Comparison of ENCODE assay signal across 8 mouse cellular contexts in genomic region chr1:42490856-42491643, GRCm38 (mm10).
A peak's percentile ranks its signal among the peaks of the same experiment; 100 is the strongest.
DNase-seq lines count a peak whose midpoint lies in the region; ATAC-seq lines count a peak whose summit lies in the region.

No protein-coding gene starts in this region.

- H3K36me3 ChIP-seq in heart, embryonic 16.5 days (ENCODE audit: control insufficient read depth, insufficient read depth) = no peaks in the 10 kb centered on the region
- H3K36me3 ChIP-seq in hindbrain, embryonic 10.5 days = no peaks in the 10 kb centered on the region
- no peaks in the 10 kb centered on the region for H3K36me3 ChIP-seq in limb, embryonic 12.5 days

- peak overlapping the region; percentile 62 for H3K4me2 ChIP-seq in heart, embryonic 16.5 days (ENCODE audit: low read depth, low read length)
- peak overlapping the region; percentile 59 for H3K4me2 ChIP-seq in limb, embryonic 12.5 days

- ATAC-seq in heart, embryonic 16.5 days (replicated peaks; ENCODE audit: extremely low read depth, insufficient read depth, low FRiP score) = peak; percentile 32; the same call in 1 of the 2 replicates
- ATAC-seq in limb, embryonic 12.5 days (ENCODE audit: insufficient number of reproducible peaks, insufficient read depth, low FRiP score, low TSS enrichment, low read depth) = peak; percentile 79

- no peak for DNase-seq in heart, postnatal 14 days
- peak; percentile 85 for DNase-seq in hindbrain, embryonic 10.5 days (ENCODE audit: low spot score)
- DNase-seq in retina, embryonic 14.5 days (ENCODE audit: low spot score) = peak; percentile 49
- no peak for DNase-seq in spleen, adult 18-20 months
- DNase-seq in frontal cortex, postnatal 10 days (ENCODE audit: low spot score in 2 of 2) = no peak
- no peak for DNase-seq in spleen, postnatal 14 days (ENCODE audit: low spot score in 2 of 2)

- H3K27me3 ChIP-seq in heart, embryonic 16.5 days (ENCODE audit: control insufficient read depth, insufficient read depth, low read length) = peaks cover 4% of the 10 kb centered on the region
- peaks cover 11% of the 10 kb centered on the region for H3K27me3 ChIP-seq in hindbrain, embryonic 10.5 days (ENCODE audit: insufficient read depth, poor library complexity, severe bottlenecking)
- H3K27me3 ChIP-seq in limb, embryonic 12.5 days = peaks cover 14% of the 10 kb centered on the region

- H3K4me3 ChIP-seq in heart, embryonic 16.5 days (ENCODE audit: low read length) = peak overlapping the region; percentile 36
- H3K4me3 ChIP-seq in hindbrain, embryonic 10.5 days = peak overlapping the region; percentile 52
- H3K4me3 ChIP-seq in limb, embryonic 12.5 days (replicated peaks) = peak overlapping the region; percentile 32

- WGBS in heart, embryonic 16.5 days = 34% methylated on average over 11 of the region's 11 CpGs
- WGBS in hindbrain, embryonic 10.5 days = 5% methylated on average over 11 of the region's 11 CpGs
- WGBS in limb, embryonic 12.5 days = 23% methylated on average over 11 of the region's 11 CpGs

- peaks cover 2% of the 10 kb centered on the region; the same call in 1 of the 2 replicates for H3K4me1 ChIP-seq in heart, embryonic 16.5 days (ENCODE audit: control insufficient read depth, insufficient read depth, low read length)
- peaks cover 64% of the 10 kb centered on the region for H3K4me1 ChIP-seq in hindbrain, embryonic 10.5 days (replicated peaks)
- peaks cover 15% of the 10 kb centered on the region for H3K4me1 ChIP-seq in limb, embryonic 12.5 days (replicated peaks)

- no peak overlapping the region for H3K27ac ChIP-seq in heart, embryonic 16.5 days (ENCODE audit: low read length)
- H3K27ac ChIP-seq in hindbrain, embryonic 10.5 days = peak overlapping the region; percentile 97
- no peak overlapping the region for H3K27ac ChIP-seq in limb, embryonic 12.5 days

- intact Hi-C loops in heart, postnatal 14 days (cut with DNase I) = no loop called here

- no peaks in the 10 kb centered on the region for H3K9me3 ChIP-seq in heart, embryonic 16.5 days (replicated peaks; ENCODE audit: control insufficient read depth, low read length)
- no peaks in the 10 kb centered on the region for H3K9me3 ChIP-seq in hindbrain, embryonic 10.5 days
- H3K9me3 ChIP-seq in limb, embryonic 12.5 days = no peaks in the 10 kb centered on the region

- H3K9ac ChIP-seq in heart, embryonic 16.5 days (ENCODE audit: low read length) = peak overlapping the region; percentile 50
- peak overlapping the region; percentile 19; the same call in 1 of the 2 replicates for H3K9ac ChIP-seq in limb, embryonic 12.5 days (replicated peaks)

Comparison
In these comparisons a context has a peak if more than half of its experiments do, and no peak if none do; other contexts are left out.
1. DNase-seq: peak in hindbrain, embryonic 10.5 days (single experiment) and retina, embryonic 14.5 days (single experiment); none in heart, postnatal 14 days (0 of 2), spleen, adult 18-20 months (0 of 2), frontal cortex, postnatal 10 days (0 of 2) and spleen, postnatal 14 days (0 of 2).
2. Peak in every context shown above with its lines, with median percentiles within 50 percentile points of each other: H3K4me3 ChIP-seq.